Mouse (Mus musculus) left cerebral cortex, adult 9 months (tissue): Measurements from ENCODE around the gene Ddx47.

ENCODE experiments used
- DNase-seq, 2 experiments: peaks; one replicate each; pipeline ENCODE4 v3.0.0; 2022; ENCODE audit warnings: low spot score in 2 of 2

The Ddx47 gene

GRCm38 (mm10) chr6:135011048-135011733 is at the start of gene Ddx47:
Gene Ddx47, plus strand, starts transcription at chr6:135011612.
- peak; percentile 81 to 98 for DNase-seq

- DNase-seq: no peak
Observed at GRCm38 (mm10) chr6:134961858-134962517, 49.4 kb upstream of the Ddx47 start.

- DNase-seq: no peak
Observed at GRCm38 (mm10) chr6:134962518-134962893, 48.9 kb upstream of the Ddx47 start.

GRCm38 (mm10) chr6:134963910-134964309 is 47.5 kb upstream of the Ddx47 start:
- DNase-seq: no peak

- DNase-seq: no peak
Observed at GRCm38 (mm10) chr6:134966681-134967080, 44.7 kb upstream of the Ddx47 start.

GRCm38 (mm10) chr6:134968326-134968725 is 43.1 kb upstream of the Ddx47 start:
- DNase-seq: no peak

GRCm38 (mm10) chr6:134969498-134969897 is 41.9 kb upstream of the Ddx47 start:
- no peak for DNase-seq

- no peak for DNase-seq
Observed at GRCm38 (mm10) chr6:134972096-134972495, 39.3 kb upstream of the Ddx47 start.

GRCm38 (mm10) chr6:134976628-134977027 is 34.8 kb upstream of the Ddx47 start:
- DNase-seq: no peak

GRCm38 (mm10) chr6:134981231-134982062 is 30.0 kb upstream of the Ddx47 start, which contains the start of gene Apold1:
Gene Apold1, plus strand, starts transcription at chr6:134981718.
- DNase-seq: no peak

GRCm38 (mm10) chr6:134983529-134984370 is 27.7 kb upstream of the Ddx47 start:
- peak in 1 of 2 experiments; percentile 86 for DNase-seq

- DNase-seq: peak in 1 of 2 experiments; percentile 34
Observed at GRCm38 (mm10) chr6:134984748-134985147, 26.7 kb upstream of the Ddx47 start.

GRCm38 (mm10) chr6:134988377-134988776 is 23.0 kb upstream of the Ddx47 start:
- DNase-seq: no peak

- no peak for DNase-seq
Observed at GRCm38 (mm10) chr6:134990674-134991073, 20.7 kb upstream of the Ddx47 start.

GRCm38 (mm10) chr6:134994031-134994651 is 17.3 kb upstream of the Ddx47 start:
- DNase-seq: peak; percentile 57 to 59

- DNase-seq: peak in 1 of 2 experiments; percentile 59
Observed at GRCm38 (mm10) chr6:134994985-134995384, 16.4 kb upstream of the Ddx47 start.

- DNase-seq: no peak
Observed at GRCm38 (mm10) chr6:134996918-134997317, 14.5 kb upstream of the Ddx47 start.

GRCm38 (mm10) chr6:134998076-134998475 is 13.3 kb upstream of the Ddx47 start:
- no peak for DNase-seq

GRCm38 (mm10) chr6:134998781-134999180 is 12.6 kb upstream of the Ddx47 start:
- DNase-seq: no peak

- DNase-seq: no peak
Observed at GRCm38 (mm10) chr6:135000272-135000671, 11.1 kb upstream of the Ddx47 start.

GRCm38 (mm10) chr6:135001991-135002390 is 9.4 kb upstream of the Ddx47 start:
- DNase-seq: no peak
